Mouse (Mus musculus) neural tube, embryonic 13.5 days (tissue): ENCODE measurements at regions not wholly inside any gene's neighbourhood (a gene's known extent, or its start where the extent isn't known, plus 50 kb on each side); places are given as distances from the start of the nearest gene placed in this dataset.
"Not testable (repeated sequence)": the region's sequence is repeated elsewhere in the genome, so short reads cannot be mapped to it uniquely, and the experiment has no call there.

Experiments
- ATAC-seq: fragments of 200-750 bp; cut with Nextera tagmentation; 2 replicates; pipeline ENCODE4 v1.8.0; 2017; ENCODE audit warnings: low read depth, mild to moderate bottlenecking, moderate TSS enrichment, moderate library complexity
- H3K27ac ChIP-seq: fragments of 300-500 bp; sonication (generic); replicated peaks from 2 replicates; pipeline ENCODE4 v1.5.1; 2015; ENCODE audit warnings: moderate library complexity, mild to moderate bottlenecking, inconsistent platforms
- H3K27me3 ChIP-seq: fragments of 300-500 bp; sonication (generic); 2 replicates; pipeline ENCODE4 v1.6.1; 2015; ENCODE audit warnings: mild to moderate bottlenecking, inconsistent platforms
- H3K36me3 ChIP-seq: fragments of 300-500 bp; sonication (generic); 2 replicates; pipeline ENCODE4 v1.6.1; 2015; ENCODE audit warnings: mild to moderate bottlenecking, inconsistent platforms
- H3K4me1 ChIP-seq: fragments of 300-500 bp; sonication (generic); replicated peaks from 2 replicates; pipeline ENCODE4 v1.6.1; 2015; ENCODE audit warnings: inconsistent platforms
- H3K4me2 ChIP-seq: fragments of 300-500 bp; sonication (generic); 2 replicates; pipeline ENCODE4 v1.6.1; 2015; ENCODE audit warnings: inconsistent platforms, mild to moderate bottlenecking, moderate library complexity
- H3K4me3 ChIP-seq: fragments of 300-500 bp; sonication (generic); 2 replicates; pipeline ENCODE4 v1.5.1; 2015; ENCODE audit warnings: mild to moderate bottlenecking, inconsistent platforms
- H3K9ac ChIP-seq: fragments of 300-500 bp; sonication (generic); 2 replicates; pipeline ENCODE4 v1.6.1; 2015; ENCODE audit warnings: moderate library complexity, mild to moderate bottlenecking, inconsistent platforms
- H3K9me3 ChIP-seq: fragments of 300-500 bp; sonication (generic); 2 replicates; pipeline ENCODE4 v1.6.1; 2016; ENCODE audit warnings: inconsistent platforms
- WGBS: fragments of 180-500 bp; shearing (Covaris S2); methylation state at CpG from one replicate; pipeline ENCODE4 v1.1.7; 2015; 5-methylcytosine and 5-hydroxymethylcytosine counted together

DNA sequence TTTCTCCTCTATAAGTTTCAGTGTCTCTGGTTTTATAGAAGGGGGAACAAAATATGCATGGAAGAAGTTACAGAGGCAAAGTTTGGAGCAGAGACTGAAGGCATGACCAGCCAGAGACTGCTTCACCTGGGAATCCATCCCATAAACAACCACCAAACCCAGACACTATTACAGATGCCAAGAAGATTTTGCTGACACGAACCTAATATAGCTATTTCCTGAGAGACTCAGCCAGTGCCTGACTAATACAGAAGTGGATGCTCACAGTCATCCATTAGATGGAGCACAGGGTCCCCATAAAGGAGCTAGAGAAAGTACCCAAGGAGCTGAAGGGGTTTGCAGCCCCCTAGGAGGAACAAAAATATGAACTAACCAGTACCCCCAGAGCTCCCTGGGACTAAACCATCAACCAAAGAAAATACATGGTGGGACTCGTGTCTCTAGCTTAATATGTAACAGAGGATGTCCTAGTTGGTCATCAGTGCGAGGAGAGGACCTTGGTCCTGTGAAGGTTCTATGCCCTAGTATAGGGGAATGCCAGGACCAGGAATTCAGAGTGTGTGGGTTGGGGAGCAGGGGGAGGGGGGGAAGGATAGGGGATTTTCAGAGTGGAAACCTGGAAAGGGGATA, 621.2 kb upstream of the Msl3l2 start:
- not testable (repeated sequence) for H3K36me3 ChIP-seq, ATAC-seq
- WGBS = 80% methylated on average over 3 of the region's 3 CpGs

DNA sequence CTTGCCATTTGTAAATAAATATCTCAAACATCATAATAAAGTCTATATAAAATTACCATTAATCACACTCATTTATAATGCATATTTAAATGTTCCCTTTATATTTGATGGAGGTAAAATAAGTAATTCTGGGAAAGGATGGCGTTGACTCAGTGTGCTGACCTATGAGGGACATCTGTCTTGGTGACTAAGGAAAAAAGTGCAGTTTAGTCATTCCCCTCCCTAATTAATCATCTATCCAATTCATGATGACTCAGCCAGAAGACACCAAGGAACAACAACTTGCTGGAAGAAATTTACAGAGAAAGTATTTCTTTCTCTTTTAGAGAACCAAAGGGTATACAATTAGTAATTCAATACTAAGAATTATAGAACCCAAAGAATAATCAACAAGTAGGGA, 584.0 kb upstream of the Msl3l2 start:
- H3K36me3 ChIP-seq = no peaks in the 10 kb centered on the region
- H3K4me1 ChIP-seq = no peaks in the 10 kb centered on the region
- H3K4me3 ChIP-seq = no peak overlapping the region
- H3K9me3 ChIP-seq = no peaks in the 10 kb centered on the region
- H3K27me3 ChIP-seq = no peaks in the 10 kb centered on the region
- H3K27ac ChIP-seq = no peak overlapping the region
- no peak for ATAC-seq
- H3K9ac ChIP-seq = no peak overlapping the region
- WGBS = 93% methylated on average over 1 of the region's 1 CpGs
- H3K4me2 ChIP-seq = no peak overlapping the region

More for the DNA sequence above, 621.2 kb upstream of the Msl3l2 start:
- not testable (repeated sequence) for H3K4me2 ChIP-seq, H3K4me1 ChIP-seq, H3K9ac ChIP-seq, H3K27ac ChIP-seq, H3K9me3 ChIP-seq, H3K4me3 ChIP-seq, H3K27me3 ChIP-seq

DNA sequence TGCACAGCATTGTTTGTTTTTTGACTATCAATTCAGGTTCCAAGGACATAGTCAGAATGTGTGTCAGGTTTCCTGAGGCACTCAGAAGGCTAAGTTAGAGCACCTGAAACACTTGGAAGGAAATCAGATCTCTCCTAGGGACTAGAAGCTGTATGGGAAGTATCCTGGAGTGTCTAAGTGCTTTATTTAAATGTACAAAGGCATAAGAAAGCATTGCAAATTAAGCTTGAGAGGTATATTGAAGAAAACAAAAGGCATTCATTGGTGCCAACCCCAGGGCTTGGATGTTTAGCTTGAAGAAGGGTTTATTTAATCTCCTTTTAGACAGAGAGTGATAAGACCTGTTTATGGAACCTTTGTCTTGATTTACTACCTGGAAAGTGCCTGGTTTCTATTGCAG, 569.3 kb upstream of the Msl3l2 start:
- peaks cover 5% of the 10 kb centered on the region; the same call in 1 of the 2 replicates for H3K4me1 ChIP-seq
- ATAC-seq = no peak
- H3K27me3 ChIP-seq = no peaks in the 10 kb centered on the region
- H3K4me3 ChIP-seq = no peak overlapping the region
- no peak overlapping the region for H3K4me2 ChIP-seq
- no peaks in the 10 kb centered on the region for H3K9me3 ChIP-seq
- no peak overlapping the region for H3K9ac ChIP-seq
- no peaks in the 10 kb centered on the region for H3K36me3 ChIP-seq
- H3K27ac ChIP-seq = no peak overlapping the region

DNA sequence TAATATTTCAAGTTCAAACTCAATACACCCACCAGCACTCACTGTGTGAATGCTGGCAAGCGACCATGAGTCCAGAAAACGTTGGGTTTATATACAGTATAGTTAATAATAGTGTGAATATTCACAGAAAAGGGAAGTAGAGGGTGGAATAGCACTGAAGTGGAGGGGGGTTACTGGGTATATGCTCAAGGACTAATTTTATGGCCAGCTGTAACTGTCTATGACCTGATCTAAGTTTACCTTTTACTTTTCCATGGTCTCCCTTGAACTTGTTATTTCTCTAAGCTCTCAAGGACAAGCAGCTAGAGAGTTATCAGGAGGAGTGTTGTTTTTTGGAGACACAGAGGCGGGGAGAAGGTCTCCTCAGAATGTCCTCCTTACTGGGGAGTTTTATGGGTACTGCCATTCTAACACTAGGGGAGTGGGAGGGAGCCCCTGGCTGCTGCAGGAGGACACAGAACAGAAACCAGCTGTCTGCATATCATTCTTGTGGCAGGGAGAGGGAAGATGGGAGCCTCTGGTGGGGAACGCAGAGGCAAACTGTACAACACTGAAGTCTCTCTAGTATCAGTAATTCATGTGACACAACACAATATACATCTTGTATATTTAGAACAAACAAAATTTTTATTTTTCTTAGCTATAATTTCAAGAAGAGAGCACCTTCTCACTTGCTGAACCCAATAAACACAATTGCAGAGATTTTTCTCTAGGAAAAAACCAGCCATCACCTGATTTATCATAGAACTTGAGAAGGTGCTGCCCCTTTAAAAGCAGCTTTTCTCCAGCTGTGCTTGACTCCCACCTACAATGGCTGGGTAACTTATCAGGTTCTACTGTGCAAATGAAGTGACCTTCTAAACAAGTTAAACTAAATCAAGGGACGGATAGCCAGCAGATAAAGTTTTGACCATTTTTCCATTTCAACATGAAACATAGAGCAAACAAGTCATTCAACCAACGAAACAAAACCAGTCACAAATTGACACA, 560.0 kb upstream of the Msl3l2 start:
- Histone ChIP-seq H3K4me2 (no peak overlapping the region), H3K9me3 (no peaks in the 10 kb centered on the region), H3K9ac (no peak overlapping the region), H3K27me3 (no peaks in the 10 kb centered on the region), H3K4me3 (no peak overlapping the region), H3K36me3 (no peaks in the 10 kb centered on the region), H3K4me1 (no peaks in the 10 kb centered on the region), H3K27ac (no peak overlapping the region)
- ATAC-seq = no peak
- WGBS = 78% methylated on average over 6 of the region's 6 CpGs

DNA sequence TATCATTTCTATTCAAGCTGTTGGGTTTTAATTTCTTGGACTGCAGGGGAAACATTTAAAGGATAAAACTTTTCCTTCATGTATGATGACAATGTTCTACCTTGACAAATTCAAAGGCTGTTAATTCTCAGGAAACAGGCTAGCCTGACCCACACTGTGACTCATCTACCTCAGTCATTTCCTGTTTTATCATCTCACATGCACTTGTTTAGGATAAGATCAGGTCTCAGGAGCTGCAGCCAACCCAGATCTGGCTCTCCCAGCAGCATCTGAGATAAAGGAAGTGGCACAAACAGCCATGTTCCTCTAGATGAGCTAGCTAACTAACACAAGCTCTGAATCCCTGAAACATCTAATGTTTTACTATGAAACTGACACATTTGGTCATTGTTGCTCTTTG, 541.8 kb upstream of the Msl3l2 start:
- no peak overlapping the region for H3K27ac ChIP-seq
- ATAC-seq = no peak
- H3K27me3 ChIP-seq = no peaks in the 10 kb centered on the region
- no peak overlapping the region for H3K4me3 ChIP-seq
- no peak overlapping the region for H3K9ac ChIP-seq
- no peak overlapping the region for H3K4me2 ChIP-seq
- H3K4me1 ChIP-seq = no peaks in the 10 kb centered on the region
- no peaks in the 10 kb centered on the region for H3K36me3 ChIP-seq
- H3K9me3 ChIP-seq = no peaks in the 10 kb centered on the region

DNA sequence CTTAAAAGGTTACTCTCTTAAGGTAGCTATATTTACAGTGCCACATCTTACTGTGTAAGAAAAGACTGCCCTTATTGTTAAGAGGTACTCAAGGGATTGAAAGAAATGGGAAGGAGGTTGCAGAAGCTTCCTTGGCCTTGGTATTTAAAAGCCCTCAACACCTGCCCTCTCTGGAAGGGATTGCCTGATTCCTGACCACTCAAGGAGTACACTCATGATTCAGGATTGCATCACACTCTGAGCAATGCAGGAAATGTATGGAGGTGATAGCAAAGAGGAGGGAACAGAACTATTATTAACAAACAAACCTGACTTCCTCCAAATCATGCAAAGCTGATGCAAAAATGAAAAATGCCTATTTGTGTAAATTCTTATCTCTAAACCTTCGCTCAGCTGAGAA, 534.0 kb upstream of the Msl3l2 start:
- Histone ChIP-seq H3K27ac (no peak overlapping the region), H3K36me3 (no peaks in the 10 kb centered on the region), H3K9ac (no peak overlapping the region), H3K27me3 (no peaks in the 10 kb centered on the region), H3K9me3 (no peaks in the 10 kb centered on the region), H3K4me3 (no peak overlapping the region), H3K4me1 (no peaks in the 10 kb centered on the region), H3K4me2 (no peak overlapping the region)
- WGBS = 96% methylated on average over 1 of the region's 1 CpGs
- ATAC-seq = no peak

DNA sequence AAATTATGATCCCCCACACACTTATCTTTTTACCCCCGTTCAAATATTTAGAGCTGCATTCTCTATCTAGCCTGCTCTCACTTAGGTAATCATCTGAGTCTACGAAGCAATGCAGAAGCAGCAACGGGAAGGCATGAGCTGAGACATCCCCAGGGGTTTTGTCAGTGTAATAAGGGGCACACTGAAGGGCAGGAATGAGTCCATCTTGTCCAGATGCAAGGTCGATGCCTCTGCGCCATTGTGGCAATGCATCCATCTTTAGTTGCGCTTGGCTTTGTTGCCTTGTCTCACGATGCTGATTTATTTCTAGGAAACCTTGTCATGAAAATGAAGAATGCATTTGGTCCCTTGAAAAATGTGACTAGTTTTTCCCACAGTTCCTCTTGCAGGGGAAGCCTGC, 515.7 kb upstream of the Msl3l2 start:
- peak overlapping the region; percentile 5; the same call in 1 of the 2 replicates for H3K4me2 ChIP-seq
- H3K4me3 ChIP-seq = no peak overlapping the region
- H3K27me3 ChIP-seq = no peaks in the 10 kb centered on the region
- 0 out of 2 replicates have a peak, but pooled peaks cover 6% of the 10 kb centered on the region for H3K4me1 ChIP-seq
- no peak overlapping the region for H3K27ac ChIP-seq
- H3K9ac ChIP-seq = no peak overlapping the region
- 34% methylated on average over 7 of the region's 7 CpGs for WGBS
- H3K36me3 ChIP-seq = no peaks in the 10 kb centered on the region
- ATAC-seq = no peak
- H3K9me3 ChIP-seq = no peaks in the 10 kb centered on the region

DNA sequence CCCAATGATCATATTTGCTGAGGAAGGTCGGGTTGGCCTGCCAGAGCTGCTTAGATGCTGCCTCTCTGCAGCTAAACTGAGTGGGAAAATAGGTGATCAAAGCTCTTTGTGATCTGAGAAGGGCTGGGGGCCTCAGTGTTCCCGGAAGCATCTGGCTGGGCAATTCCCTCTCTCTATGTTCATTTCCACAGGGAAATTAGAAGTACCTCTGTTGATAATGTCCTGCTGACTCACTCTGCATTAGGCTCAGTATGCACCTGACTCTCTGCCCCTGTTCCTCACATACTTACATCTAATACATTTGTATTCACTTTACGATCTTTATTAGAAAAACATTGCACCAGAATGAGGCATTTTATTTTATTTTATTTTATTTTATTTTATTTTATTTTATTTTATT, 514.8 kb upstream of the Msl3l2 start:
- Histone ChIP-seq H3K9ac (no peak overlapping the region), H3K27ac (no peak overlapping the region), H3K4me2 (no peak overlapping the region), H3K9me3 (no peaks in the 10 kb centered on the region), H3K36me3 (no peaks in the 10 kb centered on the region), H3K27me3 (no peaks in the 10 kb centered on the region), H3K4me3 (no peak overlapping the region), H3K4me1 (0 out of 2 replicates have a peak, but pooled peaks cover 6% of the 10 kb centered on the region)
- WGBS = 51% methylated on average over 3 of the region's 3 CpGs
- peak; percentile 63; the same call in 1 of the 2 replicates for ATAC-seq

DNA sequence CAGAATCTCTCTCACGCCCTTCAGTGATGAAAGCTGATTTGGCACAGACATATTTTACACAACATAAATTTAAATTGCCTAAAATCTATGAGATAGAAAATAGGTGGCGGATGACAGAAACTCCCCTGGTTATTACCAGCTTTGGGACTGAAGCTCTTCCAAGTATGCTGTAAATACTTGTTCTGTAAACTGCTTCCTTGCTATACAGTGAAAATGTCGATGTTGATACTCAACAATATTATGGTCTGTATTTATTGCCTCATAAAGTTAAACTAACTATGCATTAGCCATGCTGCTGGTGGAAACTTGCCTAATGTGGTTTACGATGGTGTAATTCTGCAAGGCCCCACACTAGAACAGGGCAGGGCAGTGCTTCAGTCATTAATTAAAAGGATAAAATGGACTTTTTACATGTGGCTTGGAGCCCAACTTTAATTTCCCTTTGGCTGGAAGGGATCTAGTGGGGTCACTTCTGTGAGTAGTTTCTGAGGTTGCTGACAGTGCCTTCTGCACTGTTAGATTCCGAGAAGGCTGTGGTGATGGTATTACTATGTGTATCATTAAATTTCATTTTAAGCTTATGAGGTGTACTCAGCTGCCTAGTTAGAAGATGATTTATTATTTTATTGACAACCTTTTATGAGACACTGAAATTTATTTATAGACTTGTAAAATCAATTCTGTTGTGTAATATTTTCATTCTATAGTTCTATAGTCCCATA, 482.0 kb upstream of the Msl3l2 start:
- no peak overlapping the region for H3K4me3 ChIP-seq
- 72% methylated on average over 5 of the region's 5 CpGs for WGBS
- 0 out of 2 replicates have a peak, but pooled peaks cover 5% of the 10 kb centered on the region for H3K9me3 ChIP-seq
- no peak overlapping the region for H3K27ac ChIP-seq
- peak; percentile 56 for ATAC-seq
- H3K36me3 ChIP-seq = no peaks in the 10 kb centered on the region
- H3K27me3 ChIP-seq = no peaks in the 10 kb centered on the region
- no peak overlapping the region for H3K4me2 ChIP-seq
- H3K4me1 ChIP-seq = no peaks in the 10 kb centered on the region
- H3K9ac ChIP-seq = no peak overlapping the region

DNA sequence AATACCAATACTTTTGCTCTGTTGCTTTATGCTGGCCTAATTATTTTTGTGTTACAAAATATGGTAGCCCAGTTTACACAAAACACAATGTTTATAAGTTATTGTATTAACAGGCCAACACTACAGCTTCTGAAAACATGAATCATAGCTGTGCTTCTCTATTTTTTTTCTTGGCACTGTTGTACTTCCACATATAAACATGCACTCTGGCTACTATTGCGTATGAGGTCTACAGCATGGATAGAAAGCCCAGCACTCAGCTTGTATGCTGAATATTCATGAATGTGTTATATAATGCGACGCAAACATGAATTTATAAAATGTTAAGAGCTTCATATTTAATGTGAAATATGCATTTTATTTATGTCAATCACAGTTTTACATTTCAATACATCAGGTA, 465.4 kb upstream of the Msl3l2 start:
- H3K36me3 ChIP-seq = no peaks in the 10 kb centered on the region
- no peak for ATAC-seq
- no peak overlapping the region for H3K27ac ChIP-seq
- no peaks in the 10 kb centered on the region for H3K27me3 ChIP-seq
- no peak overlapping the region for H3K4me2 ChIP-seq
- no peak overlapping the region for H3K4me3 ChIP-seq
- H3K9me3 ChIP-seq = no peaks in the 10 kb centered on the region
- no peaks in the 10 kb centered on the region for H3K4me1 ChIP-seq
- 84% methylated on average over 3 of the region's 3 CpGs for whole genome bisulfite sequencing
- H3K9ac ChIP-seq = no peak overlapping the region
